Mouse (Mus musculus) erythroblast, adult 5-6 weeks (primary cell): ENCODE measurements at regions not wholly inside any gene's neighbourhood (a gene's known extent, or its start where the extent isn't known, plus 50 kb on each side); places are given as distances from the start of the nearest gene placed in this dataset.
"Not testable (repeated sequence)": the region's sequence is repeated elsewhere in the genome, so short reads cannot be mapped to it uniquely, and the experiment has no call there.

Experiments
- ATAC-seq: replicated peaks from 2 replicates; pipeline ENCODE4 v1.8.0; 2016; ENCODE audit warnings: moderate number of reproducible peaks, mild to moderate bottlenecking, moderate TSS enrichment, inconsistent platforms; ENCODE audit not compliant: poor library complexity, low FRiP score, severe bottlenecking

DNA sequence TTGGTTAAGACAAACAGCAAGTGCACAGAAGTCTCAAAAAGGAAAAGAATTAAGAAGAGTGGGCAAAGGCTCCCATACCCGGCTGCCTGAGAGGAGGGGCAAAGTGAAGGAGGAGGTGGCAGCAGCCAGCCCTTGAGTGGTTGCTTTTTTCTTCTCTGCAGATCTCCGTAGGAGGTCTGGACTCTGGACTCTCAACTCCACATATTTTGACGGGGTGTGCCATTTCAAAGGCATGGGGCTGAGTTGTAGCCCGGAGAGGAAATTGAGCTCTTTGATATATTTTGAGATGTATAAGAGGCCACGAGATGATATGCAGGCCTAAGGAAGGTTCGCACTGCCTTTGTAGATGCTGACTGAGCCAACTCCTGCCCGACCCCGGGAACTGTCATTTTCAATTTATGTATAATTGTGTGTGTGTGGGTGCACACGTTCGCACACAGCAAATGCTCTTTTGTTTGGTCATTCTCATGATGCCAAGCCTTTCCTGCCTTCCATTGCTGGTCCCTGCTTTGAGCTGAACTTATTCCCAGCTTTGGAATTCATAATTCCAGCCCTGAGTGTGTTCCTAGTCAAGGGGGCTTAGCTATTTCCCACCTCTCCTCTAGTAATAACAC, 56.4 kb downstream of the Cxcr4 start:
- no peak for ATAC-seq

DNA sequence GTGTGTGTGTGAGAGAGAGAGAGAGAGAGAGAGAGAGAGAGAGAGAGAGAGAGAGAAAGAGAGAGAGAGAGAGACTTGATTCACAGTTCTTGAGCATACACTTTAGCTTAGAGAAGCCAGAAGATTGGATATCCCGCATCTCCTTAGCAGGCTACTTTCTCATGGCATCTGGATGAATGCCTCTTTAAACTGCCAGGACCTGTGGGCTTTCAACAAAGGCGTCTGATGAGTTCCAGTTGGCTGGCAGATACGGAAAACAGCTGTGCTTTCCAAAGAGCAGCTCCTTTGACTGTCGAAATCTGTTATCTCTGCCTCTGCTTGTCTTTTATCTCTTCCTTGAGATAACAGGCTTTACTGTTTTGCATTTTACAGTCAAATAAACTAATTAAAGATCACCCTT, 59.5 kb downstream of the Cxcr4 start:
- ATAC-seq: no peak

DNA sequence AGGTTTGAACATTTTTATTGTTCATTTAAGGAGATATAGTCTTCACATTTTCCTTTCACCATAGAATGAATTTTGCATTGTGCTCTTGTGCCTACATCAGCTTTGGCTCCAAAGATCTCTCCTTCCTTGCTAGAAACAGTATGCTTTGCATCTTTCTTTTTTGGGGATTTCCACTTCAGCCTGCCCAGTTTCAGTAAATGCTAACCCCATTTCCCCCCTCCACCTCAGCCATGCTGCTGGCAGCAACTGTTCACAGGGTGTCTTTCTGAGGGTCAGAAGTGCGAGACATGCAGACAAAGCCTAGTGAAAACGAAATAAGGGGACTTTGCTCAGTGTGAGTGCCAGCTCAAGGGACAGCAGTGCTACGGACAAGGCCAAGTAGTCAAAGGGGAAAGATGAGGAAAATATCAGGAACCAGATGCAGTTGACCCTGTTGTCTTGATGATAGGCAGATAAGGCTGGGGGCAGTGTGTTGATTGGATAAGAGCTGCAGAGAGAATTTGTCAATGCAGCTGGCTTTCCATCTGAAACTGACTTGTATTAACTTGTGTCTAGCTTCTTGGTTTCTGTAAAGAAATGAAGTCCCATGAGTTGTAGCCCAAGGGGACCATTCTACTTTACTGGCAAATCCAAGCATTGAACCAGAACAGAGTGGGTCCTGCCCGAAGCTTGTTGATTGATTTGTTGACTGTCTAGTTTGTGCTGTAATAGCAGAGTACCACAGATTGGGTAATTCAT, 62.1 kb downstream of the Cxcr4 start:
- ATAC-seq: no peak

GRCm38 (mm10) chr1:128519234-128519633, 72.9 kb downstream of the Cxcr4 start:
- ATAC-seq: no peak

DNA sequence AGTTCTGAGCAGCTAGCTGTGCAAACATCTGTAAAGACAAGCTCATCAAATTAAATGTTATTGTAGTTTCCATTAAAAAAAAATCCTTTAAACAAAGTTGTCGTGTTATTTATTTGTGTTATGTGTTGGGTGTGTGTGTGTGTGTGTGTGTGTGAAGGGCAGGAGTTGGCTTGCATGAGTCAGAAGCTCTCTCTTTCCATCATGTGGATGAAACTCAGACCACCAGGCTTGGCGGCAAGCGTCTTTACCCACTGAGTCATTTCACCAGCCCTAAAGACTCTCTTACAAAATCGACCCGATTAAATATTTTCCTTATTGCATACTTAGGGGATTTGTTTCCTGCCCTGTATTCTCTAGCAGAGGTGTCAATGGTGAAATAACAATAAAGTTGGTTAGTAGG, 73.6 kb downstream of the Cxcr4 start:
- no peak for ATAC-seq

DNA sequence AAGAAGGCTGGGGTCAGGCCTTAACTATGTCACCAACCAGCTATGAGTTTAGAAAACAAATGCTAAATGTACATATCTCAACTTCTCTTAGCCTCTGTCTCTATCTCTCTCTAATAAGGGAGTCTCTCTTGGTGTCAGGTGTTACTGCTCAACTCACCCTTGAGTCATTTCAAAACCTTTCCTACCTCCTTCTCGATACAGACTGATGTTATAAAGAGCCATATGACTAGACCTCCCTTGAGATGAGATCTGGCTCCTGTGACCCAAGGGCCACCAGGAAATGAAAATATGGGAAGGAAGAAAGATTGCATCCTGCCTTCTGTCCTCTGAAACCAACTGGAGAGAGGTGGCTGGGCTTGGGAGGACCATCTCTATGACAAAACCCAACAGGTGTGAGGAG, 74.7 kb downstream of the Cxcr4 start:
- ATAC-seq: no peak

GRCm38 (mm10) chr1:128514327-128514726, 77.8 kb downstream of the Cxcr4 start:
- ATAC-seq: no peak

- ATAC-seq: no peak
Observed at GRCm38 (mm10) chr1:128513911-128514310, 78.2 kb downstream of the Cxcr4 start.

DNA sequence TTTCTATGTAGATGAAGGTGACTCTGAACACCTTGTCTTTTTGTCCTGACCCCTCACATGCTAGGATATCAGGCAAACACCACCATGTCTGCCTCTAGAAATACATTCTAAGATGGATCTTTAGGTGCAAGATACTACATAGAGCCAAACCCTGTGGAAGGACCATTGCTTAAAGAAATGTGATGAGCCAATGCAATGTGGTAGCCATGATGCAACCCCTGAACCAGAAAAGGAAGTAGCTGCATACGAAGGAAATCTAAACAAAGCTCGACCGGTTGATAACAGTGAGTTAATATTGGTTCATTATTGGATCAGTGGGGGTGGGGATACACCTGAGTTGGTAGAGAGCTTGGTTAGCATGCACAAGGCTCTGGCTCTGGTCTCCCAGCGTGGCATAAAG, 78.9 kb downstream of the Cxcr4 start:
- ATAC-seq: no peak

GRCm38 (mm10) chr1:128508816-128509461, 83.2 kb downstream of the Cxcr4 start:
- no peak for ATAC-seq

DNA sequence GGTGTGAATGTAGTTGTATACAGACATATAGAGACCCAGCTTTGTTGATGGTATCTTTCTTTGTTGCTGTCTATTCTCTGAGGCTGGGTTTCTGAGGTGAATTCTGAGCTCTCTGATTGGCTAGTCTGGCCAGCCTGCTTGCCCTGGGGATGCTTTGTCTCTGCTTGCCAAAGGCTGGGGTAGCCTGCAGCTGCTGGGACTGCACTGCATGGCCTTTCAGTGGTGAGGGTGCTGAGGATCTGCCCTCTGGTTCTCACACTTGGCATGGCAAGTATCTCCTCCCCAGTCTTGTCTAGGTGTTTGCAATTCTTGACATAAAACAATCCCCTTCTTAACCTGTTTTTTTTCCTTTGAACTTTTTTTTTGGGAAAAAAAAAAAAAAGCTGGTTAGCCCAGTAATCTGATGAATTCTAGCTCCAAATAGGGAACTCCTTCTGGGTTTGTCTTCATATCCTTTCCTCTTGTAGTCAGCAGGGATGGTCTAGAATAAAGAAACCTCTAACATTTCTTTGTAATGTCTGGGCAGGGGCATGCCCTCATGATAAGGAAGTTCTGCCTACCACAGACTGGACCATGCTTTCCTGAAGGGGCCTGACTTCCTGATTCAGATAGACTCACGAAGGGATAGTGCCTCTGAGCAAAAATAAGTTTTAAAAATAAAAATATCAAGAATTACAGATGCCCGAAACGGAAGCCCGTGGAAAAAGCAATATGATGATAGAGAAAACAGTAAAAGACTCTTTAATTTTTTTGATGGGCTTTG, 85.4 kb downstream of the Cxcr4 start:
- ATAC-seq: 0 out of 2 replicates have a peak, but pooled peaks have one; percentile 47

GRCm38 (mm10) chr1:128504371-128504770, 87.2 kb upstream of the Dars start:
- ATAC-seq: no peak

GRCm38 (mm10) chr1:128498042-128498772, 81.0 kb upstream of the Dars start:
- ATAC-seq: no peak

DNA sequence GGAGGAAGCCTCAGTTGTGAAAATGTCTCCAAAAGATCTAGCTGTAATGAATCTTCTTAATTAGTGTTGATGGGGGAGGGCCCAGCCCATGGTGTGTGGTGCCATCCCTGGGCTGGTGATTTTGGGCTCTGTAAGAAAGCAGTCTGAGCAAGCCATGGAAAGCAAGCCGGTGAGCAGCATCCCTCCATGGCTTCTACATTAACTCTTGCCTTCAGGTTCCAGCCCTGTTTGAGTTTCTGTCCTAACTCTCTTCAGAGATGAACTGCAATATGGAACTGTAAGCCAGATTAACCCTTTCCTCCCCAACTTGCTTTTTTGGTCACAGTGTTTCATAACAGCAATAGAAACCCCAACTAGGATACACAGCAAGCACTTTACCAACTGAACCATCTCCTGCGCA, 75.1 kb upstream of the Dars start:
- no peak for ATAC-seq

DNA sequence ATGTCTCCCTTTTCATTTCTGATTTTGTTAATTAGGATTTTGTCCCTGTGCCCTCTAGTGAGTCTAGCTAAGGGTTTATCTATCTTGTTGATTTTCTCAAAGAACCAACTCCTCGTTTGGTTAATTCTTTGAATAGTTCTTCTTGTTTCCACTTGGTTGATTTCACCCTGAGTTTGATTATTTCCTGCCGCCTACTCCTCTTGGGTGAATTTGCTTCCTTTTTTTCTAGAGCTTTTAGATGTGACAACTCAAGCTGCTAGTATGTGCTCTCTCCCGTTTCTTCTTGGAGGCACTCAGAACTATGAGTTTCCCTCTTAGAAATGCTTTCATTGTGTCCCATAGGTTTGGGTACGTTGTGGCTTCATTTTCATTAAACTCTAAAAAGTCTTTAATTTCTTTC, 70.0 kb upstream of the Dars start:
- ATAC-seq: not testable (repeated sequence)

GRCm38 (mm10) chr1:128478376-128478775, 61.2 kb upstream of the Dars start:
- no peak for ATAC-seq

GRCm38 (mm10) chr1:128477653-128478052, 60.5 kb upstream of the Dars start:
- ATAC-seq: peak; percentile 32; the same call in 1 of the 2 replicates

GRCm38 (mm10) chr1:128472713-128473230, 55.6 kb upstream of the Dars start:
- ATAC-seq: no peak

- ATAC-seq: no peak
Observed at GRCm38 (mm10) chr1:128472022-128472712, 55.0 kb upstream of the Dars start.
